Mouse (Mus musculus) gastrocnemius, postnatal 14 days (tissue): ENCODE measurements at regions not wholly inside any gene's neighbourhood (a gene's known extent, or its start where the extent isn't known, plus 50 kb on each side); places are given as distances from the start of the nearest gene placed in this dataset.

ENCODE experiments used
- DNase-seq: peaks from one replicate; pipeline ENCODE4 v3.0.0; 2021; ENCODE audit warnings: mixed read lengths
- intact Hi-C: fragments of 180-260 bp; cut with DNase I; formaldehyde crosslinking; loops from one replicate; pipeline ENCODE4 v1.15.1; 2025; ENCODE audit warnings: low total_unique reads

DNA sequence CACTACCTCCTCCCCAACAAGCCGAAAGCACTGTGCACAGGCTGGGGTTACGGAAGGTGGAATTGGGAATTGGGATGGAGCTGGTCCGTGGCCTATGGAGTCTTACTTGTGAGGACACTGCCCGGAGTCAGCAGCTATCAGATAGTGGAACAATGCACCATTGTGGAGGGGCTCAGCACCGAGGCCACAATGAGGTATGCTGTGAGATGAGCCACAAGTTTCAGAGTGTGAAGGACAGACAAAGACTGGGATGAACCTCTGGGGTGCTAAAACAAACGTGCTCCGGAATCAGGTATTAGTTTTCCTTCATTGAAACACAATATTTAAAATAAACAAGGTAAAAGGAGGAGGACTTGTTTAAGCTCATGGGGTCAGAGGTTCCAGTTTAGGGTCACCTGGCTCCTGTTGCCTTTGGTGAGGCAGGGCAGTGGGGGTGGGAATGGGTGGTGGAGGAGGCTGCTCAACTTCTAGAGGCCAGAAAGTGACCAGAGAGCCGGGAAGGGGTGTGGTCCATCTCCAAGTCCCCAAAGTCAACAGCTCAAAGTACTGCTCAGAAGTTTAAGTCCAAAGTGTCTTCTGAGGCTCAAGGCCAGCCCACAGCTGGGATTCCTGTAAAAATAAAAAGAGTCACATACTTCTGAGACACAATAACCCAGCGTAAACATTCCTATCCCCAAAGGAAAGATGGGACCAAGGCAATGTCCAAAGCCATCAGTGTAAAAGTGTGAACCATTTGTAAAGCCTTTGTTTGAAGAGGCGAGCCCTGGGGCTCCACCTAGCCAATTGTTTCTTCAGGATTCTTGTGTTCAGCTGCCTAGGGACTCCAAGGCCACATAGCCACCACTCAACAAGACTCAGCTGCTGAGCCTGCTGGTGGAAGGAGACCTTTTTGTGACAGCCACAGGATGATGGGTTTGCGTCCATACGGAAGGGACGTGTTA, 80.1 kb downstream of the Gm525 start:
- DNase-seq = no peak
- intact Hi-C loops = no loop called here

DNA sequence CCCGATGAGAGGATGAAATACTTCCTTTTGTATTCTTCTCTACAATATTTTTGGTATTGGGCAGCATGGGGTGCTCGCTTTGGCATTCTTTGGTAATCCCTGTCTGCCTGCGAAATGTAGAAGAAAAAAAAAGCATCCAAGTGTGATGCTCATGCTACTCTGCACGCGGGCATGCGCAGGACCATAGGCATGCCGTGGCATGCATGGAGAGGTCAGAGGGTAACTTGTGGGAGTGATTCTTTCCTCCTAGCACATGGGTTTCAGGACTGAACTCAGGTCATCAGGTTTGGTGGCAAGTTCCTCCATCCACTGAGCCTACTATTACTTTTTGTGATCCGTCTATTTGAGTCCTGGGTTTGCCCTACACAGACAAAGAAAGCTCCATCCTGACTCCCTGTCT, 74.3 kb downstream of the Gm525 start:
- intact Hi-C loops = no loop called here
- no peak for DNase-seq

- no peak for DNase-seq
- intact Hi-C loops = no loop called here
Observed at GRCm38 (mm10) chr11:89145281-89145945, 71.8 kb downstream of the Gm525 start.

DNA sequence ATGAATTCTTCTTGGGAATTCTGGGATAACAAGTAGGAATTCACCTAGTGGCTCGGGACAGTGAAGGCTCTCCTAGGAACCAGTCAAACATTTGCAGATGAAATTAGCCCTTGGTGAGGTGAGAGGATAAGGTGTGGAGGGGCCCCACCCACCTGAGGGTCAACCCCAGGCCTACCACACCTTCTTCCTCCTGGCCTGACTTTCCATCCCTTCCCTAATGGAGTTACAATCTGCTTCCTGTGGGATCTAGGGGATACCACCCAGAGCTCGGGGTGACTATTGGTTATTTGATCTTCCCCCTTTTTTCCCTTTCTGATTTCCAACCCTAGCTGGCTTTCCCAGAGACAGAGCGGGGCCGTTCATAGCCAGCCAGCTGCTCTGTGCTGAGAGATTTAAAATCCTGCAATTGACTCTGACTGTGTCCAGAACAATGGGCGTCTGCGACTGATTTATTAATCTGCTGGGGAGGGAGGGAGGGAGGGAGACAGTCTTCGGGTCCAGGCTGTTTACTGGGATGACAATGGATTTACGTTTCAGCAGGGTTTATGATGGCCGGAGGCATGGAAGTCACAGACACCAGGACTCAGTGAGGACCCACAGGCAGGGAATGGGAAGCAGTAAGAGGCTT, 69.0 kb downstream of the Gm525 start:
- intact Hi-C loops = no loop called here
- DNase-seq = no peak
